Mouse (Mus musculus) brain, embryonic 14.5 days (tissue): Measurements from ENCODE around the gene Oxld1.

Source experiments
- CTCF ChIP-seq: fragments of 200-500 bp; IDR thresholded peaks from 2 replicates; pipeline ENCODE4 v1.5.1; 2012; ENCODE audit warnings: inconsistent platforms, mild to moderate bottlenecking, moderate library complexity, borderline replicate concordance; ENCODE audit not compliant: insufficient read depth, insufficient read length; ENCODE audit errors: extremely low read depth
- POLR2A ChIP-seq: fragments of 200-500 bp; IDR thresholded peaks from 2 replicates; pipeline ENCODE4 v1.6.1; 2012; ENCODE audit warnings: mild to moderate bottlenecking, inconsistent platforms, borderline replicate concordance; ENCODE audit not compliant: poor library complexity, insufficient read depth, insufficient read length, severe bottlenecking; ENCODE audit errors: extremely low read depth

GRCm38 (mm10) chr11:120472052-120472451 lies 14.2 kb upstream of the Oxld1 start:
- TF ChIP-seq CTCF: no peak
- no peak for TF ChIP-seq POLR2A
